Mouse (Mus musculus) hindbrain, embryonic 12.5 days (tissue): Measurements from ENCODE around the gene Gm20219. TPM values are rescaled to one million over a fixed set of nuclear protein-coding genes. Genes with fewer than 3 reads are reported as not detected.
A peak's percentile ranks its signal among the peaks of the same experiment; 100 is the strongest.

Experiments used
- ATAC-seq: fragments of 200-750 bp; cut with Nextera tagmentation; 2 replicates; pipeline ENCODE4 v1.8.0; 2017; ENCODE audit warnings: moderate TSS enrichment; ENCODE audit not compliant: low FRiP score
- H3K27ac ChIP-seq: fragments of 300-500 bp; sonication (generic); 2 replicates; pipeline ENCODE4 v1.5.1; 2016; ENCODE audit warnings: mild to moderate bottlenecking
- H3K27me3 ChIP-seq: fragments of 300-500 bp; sonication (generic); 2 replicates; pipeline ENCODE4 v1.6.1; 2016; ENCODE audit warnings: mild to moderate bottlenecking
- H3K36me3 ChIP-seq: fragments of 300-500 bp; sonication (generic); 2 replicates; pipeline ENCODE4 v1.6.1; 2016; ENCODE audit warnings: mild to moderate bottlenecking
- H3K4me1 ChIP-seq: fragments of 300-500 bp; sonication (generic); 2 replicates; pipeline ENCODE4 v1.6.1; 2016
- H3K4me2 ChIP-seq: fragments of 300-500 bp; sonication (generic); replicated peaks from 2 replicates; pipeline ENCODE4 v1.6.1; 2016; ENCODE audit warnings: mild to moderate bottlenecking
- H3K4me3 ChIP-seq: fragments of 300-500 bp; sonication (generic); 2 replicates; pipeline ENCODE4 v1.5.1; 2016; ENCODE audit warnings: mild to moderate bottlenecking
- H3K9ac ChIP-seq: fragments of 300-500 bp; sonication (generic); 2 replicates; pipeline ENCODE4 v1.6.1; 2016; ENCODE audit warnings: mild to moderate bottlenecking, moderate library complexity
- H3K9me3 ChIP-seq: fragments of 300-500 bp; sonication (generic); replicated peaks from 2 replicates; pipeline ENCODE4 v1.6.1; 2016; ENCODE audit warnings: mild to moderate bottlenecking
- WGBS: fragments of 180-500 bp; shearing (Covaris S2); methylation state at CpG from one replicate; pipeline ENCODE4 v1.1.7; 2016; 5-methylcytosine and 5-hydroxymethylcytosine counted together
- polyA plus RNA-seq: library from polyadenylated mRNA; unstranded; fragments of >200 nt; fragmentation: Nextera tagmentation; extraction: Ambion mirVana; gene quantifications from 2 replicates; pipeline ENCODE4 v1.2.1, GENCODE M21; 2016

Gene Gm20219
- polyA plus RNA-seq, 1 experiment from 2014 or later: 2.0 TPM

- ATAC-seq: no peak
- H3K4me2 ChIP-seq: no peak overlapping the region
- H3K36me3 ChIP-seq: no peaks in the 10 kb centered on the region
- H3K27ac ChIP-seq: peak overlapping the region; percentile 86
- H3K9me3 ChIP-seq: no peaks in the 10 kb centered on the region
- WGBS: 78% methylated on average over 12 of the region's 12 CpGs
- no peak overlapping the region for H3K9ac ChIP-seq
- H3K27me3 ChIP-seq: no peaks in the 10 kb centered on the region
- peaks cover 40% of the 10 kb centered on the region for H3K4me1 ChIP-seq
- no peak overlapping the region for H3K4me3 ChIP-seq
Observed at GRCm38 (mm10) chr17:56550784-56551475, 3.3 kb downstream of the Gm20219 start.

- Histone ChIP-seq H3K4me3 (no peak overlapping the region), H3K9ac (no peak overlapping the region), H3K4me1 (peaks cover 40% of the 10 kb centered on the region), H3K27ac (peak overlapping the region; percentile 5; the same call in 1 of the 2 replicates), H3K36me3 (no peaks in the 10 kb centered on the region), H3K9me3 (no peaks in the 10 kb centered on the region), H3K27me3 (no peaks in the 10 kb centered on the region), H3K4me2 (no peak overlapping the region)
- no peak for ATAC-seq
- WGBS: 35% methylated on average over 4 of the region's 4 CpGs
Observed at GRCm38 (mm10) chr17:56548605-56549105, 5.5 kb downstream of the Gm20219 start.

GRCm38 (mm10) chr17:56547846-56548604 is 6.2 kb downstream of the Gm20219 start:
- no peak for ATAC-seq
- no peak overlapping the region for H3K4me3 ChIP-seq
- H3K9ac ChIP-seq: no peak overlapping the region
- peaks cover 40% of the 10 kb centered on the region for H3K4me1 ChIP-seq
- no peak overlapping the region for H3K4me2 ChIP-seq
- WGBS: 69% methylated on average over 9 of the region's 9 CpGs
- H3K36me3 ChIP-seq: no peaks in the 10 kb centered on the region
- H3K9me3 ChIP-seq: no peaks in the 10 kb centered on the region
- no peaks in the 10 kb centered on the region for H3K27me3 ChIP-seq
- H3K27ac ChIP-seq: peak overlapping the region; percentile 42; the same call in 1 of the 2 replicates

- Histone ChIP-seq H3K4me3 (no peak overlapping the region), H3K4me2 (no peak overlapping the region), H3K27ac (peak overlapping the region; percentile 24), H3K4me1 (peaks cover 41% of the 10 kb centered on the region), H3K9ac (no peak overlapping the region), H3K9me3 (no peaks in the 10 kb centered on the region), H3K27me3 (no peaks in the 10 kb centered on the region), H3K36me3 (no peaks in the 10 kb centered on the region)
- ATAC-seq: no peak
- 55% methylated on average over 17 of the region's 17 CpGs for WGBS
Observed at GRCm38 (mm10) chr17:56547116-56547845, 6.9 kb downstream of the Gm20219 start.

GRCm38 (mm10) chr17:56546576-56546975 is 7.6 kb downstream of the Gm20219 start:
- Histone ChIP-seq H3K27me3 (no peaks in the 10 kb centered on the region), H3K27ac (peak overlapping the region; percentile 24; the same call in 1 of the 2 replicates), H3K4me3 (no peak overlapping the region), H3K9me3 (no peaks in the 10 kb centered on the region), H3K4me1 (peaks cover 38% of the 10 kb centered on the region), H3K4me2 (no peak overlapping the region), H3K36me3 (no peaks in the 10 kb centered on the region), H3K9ac (no peak overlapping the region)
- ATAC-seq: no peak
- 84% methylated on average over 5 of the region's 5 CpGs for WGBS

GRCm38 (mm10) chr17:56545945-56546344 is 8.2 kb downstream of the Gm20219 start:
- Histone ChIP-seq H3K36me3 (no peaks in the 10 kb centered on the region), H3K9me3 (no peaks in the 10 kb centered on the region), H3K27ac (no peak overlapping the region), H3K4me3 (no peak overlapping the region), H3K27me3 (no peaks in the 10 kb centered on the region), H3K4me2 (no peak overlapping the region), H3K4me1 (peaks cover 31% of the 10 kb centered on the region), H3K9ac (no peak overlapping the region)
- 90% methylated on average over 1 of the region's 1 CpGs for WGBS
- no peak for ATAC-seq

GRCm38 (mm10) chr17:56544699-56545387 is 9.3 kb downstream of the Gm20219 start:
- Histone ChIP-seq H3K27me3 (no peaks in the 10 kb centered on the region), H3K36me3 (no peaks in the 10 kb centered on the region), H3K4me1 (peaks cover 37% of the 10 kb centered on the region), H3K4me3 (no peak overlapping the region), H3K9ac (no peak overlapping the region), H3K4me2 (no peak overlapping the region), H3K9me3 (no peaks in the 10 kb centered on the region), H3K27ac (no peak overlapping the region)
- WGBS: 78% methylated on average over 7 of the region's 7 CpGs
- ATAC-seq: no peak

- Histone ChIP-seq H3K4me2 (no peak overlapping the region), H3K4me1 (peaks cover 35% of the 10 kb centered on the region)
Observed at GRCm38 (mm10) chr17:56543684-56544224, 10.4 kb downstream of the Gm20219 start.

GRCm38 (mm10) chr17:56542736-56543135 is 11.5 kb downstream of the Gm20219 start:
- Histone ChIP-seq H3K4me1 (peaks cover 31% of the 10 kb centered on the region), H3K36me3 (no peaks in the 10 kb centered on the region), H3K9me3 (no peaks in the 10 kb centered on the region), H3K4me3 (no peak overlapping the region), H3K9ac (no peak overlapping the region), H3K27me3 (no peaks in the 10 kb centered on the region), H3K27ac (no peak overlapping the region), H3K4me2 (no peak overlapping the region)
- WGBS: 40% methylated on average over 8 of the region's 8 CpGs
- ATAC-seq: no peak

More at GRCm38 (mm10) chr17:56543684-56544224, 10.4 kb downstream of the Gm20219 start:
- H3K9me3 ChIP-seq: no peaks in the 10 kb centered on the region
- H3K9ac ChIP-seq: no peak overlapping the region
- no peak overlapping the region for H3K4me3 ChIP-seq
- no peak overlapping the region for H3K27ac ChIP-seq
- ATAC-seq: no peak
- no peaks in the 10 kb centered on the region for H3K36me3 ChIP-seq
- no peaks in the 10 kb centered on the region for H3K27me3 ChIP-seq
- 83% methylated on average over 3 of the region's 3 CpGs for WGBS

- peaks cover 29% of the 10 kb centered on the region for H3K4me1 ChIP-seq
Observed at GRCm38 (mm10) chr17:56540562-56540975, 13.6 kb downstream of the Gm20219 start.

GRCm38 (mm10) chr17:56537912-56538311 is 16.3 kb downstream of the Gm20219 start:
- ATAC-seq: peak; percentile 27; the same call in 1 of the 2 replicates
- H3K9ac ChIP-seq: no peak overlapping the region
- no peaks in the 10 kb centered on the region for H3K36me3 ChIP-seq
- no peak overlapping the region for H3K4me3 ChIP-seq
- H3K27ac ChIP-seq: 0 out of 2 replicates have a peak overlapping the region, but pooled peaks have one; percentile 37
- peaks cover 27% of the 10 kb centered on the region for H3K4me1 ChIP-seq
- no peak overlapping the region for H3K4me2 ChIP-seq
- H3K9me3 ChIP-seq: no peaks in the 10 kb centered on the region
- 16% methylated on average over 8 of the region's 8 CpGs for WGBS
- no peaks in the 10 kb centered on the region for H3K27me3 ChIP-seq

More at GRCm38 (mm10) chr17:56540562-56540975, 13.6 kb downstream of the Gm20219 start:
- H3K9ac ChIP-seq: no peak overlapping the region
- H3K9me3 ChIP-seq: no peaks in the 10 kb centered on the region
- no peak overlapping the region for H3K4me3 ChIP-seq
- no peaks in the 10 kb centered on the region for H3K27me3 ChIP-seq
- ATAC-seq: no peak
- H3K36me3 ChIP-seq: no peaks in the 10 kb centered on the region
- H3K4me2 ChIP-seq: no peak overlapping the region
- 39% methylated on average over 6 of the region's 6 CpGs for WGBS
- H3K27ac ChIP-seq: no peak overlapping the region
